Mouse (Mus musculus): ENCODE measurements around the gene Ripply2. TPM values are rescaled to one million over a fixed set of nuclear protein-coding genes. Genes with fewer than 3 reads are reported as not detected.
"Not testable (repeated sequence)": the region's sequence is repeated elsewhere in the genome, so short reads cannot be mapped to it uniquely, and the experiment has no call there.

The Ripply2 gene
- 8.5 and 8.8 TPM in 2 replicates for polyA plus RNA-seq (2014; fragmentation: Nextera tagmentation; extraction: Ambion mirVana)

- H3K36me3 ChIP-seq (replicated peaks; ENCODE audit: control insufficient read depth, insufficient read depth), result no peaks in the 10 kb centered on the region
- H3K9ac ChIP-seq, result peak within 1 kb of the TSS; percentile 78
- peak; percentile 86 for ATAC-seq (ENCODE audit: low FRiP score)
- WGBS, result under 1% methylated on average over 71 of the region's 71 CpGs
- peak within 1 kb of the TSS; percentile 63 for H3K4me3 ChIP-seq (replicated peaks; ENCODE audit: low read length)
- H3K9me3 ChIP-seq (ENCODE audit: control insufficient read depth, low read length), result no peaks in the 10 kb centered on the region
- DNase-seq (ENCODE audit: low spot score), result no peak
- peaks cover 4% of the 10 kb centered on the region; the same call in 1 of the 2 replicates for H3K27me3 ChIP-seq (ENCODE audit: control insufficient read depth, insufficient read depth, low read length)
- 0 out of 2 replicates have a peak, but pooled peaks cover 3% of the 10 kb centered on the region for H3K4me1 ChIP-seq (replicated peaks; ENCODE audit: control insufficient read depth, insufficient read depth, low read length)
- peak within 1 kb of the TSS; percentile 82 for H3K4me2 ChIP-seq (replicated peaks)
- H3K27ac ChIP-seq, result peak within 1 kb of the TSS; percentile 59
Measured at GRCm38 (mm10) chr9:87015288-87015937, at the start of gene Ripply2. Gene Ripply2 (plus strand): TSS chr9:87015537.

- not testable (repeated sequence) for H3K27ac ChIP-seq
Measured at GRCm38 (mm10) chr9:86972471-86972870, 42.9 kb upstream of the Ripply2 start.

GRCm38 (mm10) chr9:86973562-86973961 lies 41.8 kb upstream of the Ripply2 start:
- 69% methylated on average over 4 of the region's 4 CpGs for WGBS
- no peak for DNase-seq (ENCODE audit: low spot score)
- ATAC-seq (ENCODE audit: low FRiP score), result no peak

More at GRCm38 (mm10) chr9:86972471-86972870, 42.9 kb upstream of the Ripply2 start:
- H3K9me3 ChIP-seq (ENCODE audit: control insufficient read depth, low read length); H3K36me3 ChIP-seq (replicated peaks; ENCODE audit: control insufficient read depth, insufficient read depth); ATAC-seq (ENCODE audit: low FRiP score); DNase-seq (ENCODE audit: low spot score); H3K4me2 ChIP-seq (replicated peaks); H3K4me3 ChIP-seq (replicated peaks; ENCODE audit: low read length); H3K9ac ChIP-seq; H3K27me3 ChIP-seq (ENCODE audit: control insufficient read depth, insufficient read depth, low read length); H3K4me1 ChIP-seq (replicated peaks; ENCODE audit: control insufficient read depth, insufficient read depth, low read length): not testable (repeated sequence)

GRCm38 (mm10) chr9:86976896-86977295 lies 38.4 kb upstream of the Ripply2 start:
- H3K9me3 ChIP-seq (ENCODE audit: control insufficient read depth, low read length), result no peaks in the 10 kb centered on the region
- H3K36me3 ChIP-seq (replicated peaks; ENCODE audit: control insufficient read depth, insufficient read depth), result no peaks in the 10 kb centered on the region
- no peaks in the 10 kb centered on the region for H3K27me3 ChIP-seq (ENCODE audit: control insufficient read depth, insufficient read depth, low read length)
- H3K4me1 ChIP-seq (replicated peaks; ENCODE audit: control insufficient read depth, insufficient read depth, low read length), result no peaks in the 10 kb centered on the region
- WGBS, result 84% methylated on average over 4 of the region's 4 CpGs
- ATAC-seq (ENCODE audit: low FRiP score), result no peak
- no peak overlapping the region for H3K4me3 ChIP-seq (replicated peaks; ENCODE audit: low read length)
- H3K27ac ChIP-seq, result no peak overlapping the region
- no peak overlapping the region for H3K9ac ChIP-seq
- no peak for DNase-seq (ENCODE audit: low spot score)
- no peak overlapping the region for H3K4me2 ChIP-seq (replicated peaks)

More at GRCm38 (mm10) chr9:86973562-86973961, 41.8 kb upstream of the Ripply2 start:
- Histone ChIP-seq H3K27me3 (ENCODE audit: control insufficient read depth, insufficient read depth, low read length) (no peaks in the 10 kb centered on the region), H3K4me3 (replicated peaks; ENCODE audit: low read length) (no peak overlapping the region), H3K4me1 (replicated peaks; ENCODE audit: control insufficient read depth, insufficient read depth, low read length) (no peaks in the 10 kb centered on the region), H3K9ac (no peak overlapping the region), H3K9me3 (ENCODE audit: control insufficient read depth, low read length) (no peaks in the 10 kb centered on the region), H3K36me3 (replicated peaks; ENCODE audit: control insufficient read depth, insufficient read depth) (no peaks in the 10 kb centered on the region), H3K27ac (no peak overlapping the region), H3K4me2 (replicated peaks) (no peak overlapping the region)

GRCm38 (mm10) chr9:86978257-86978907 lies 37.0 kb upstream of the Ripply2 start:
- Histone ChIP-seq H3K9ac (no peak overlapping the region), H3K9me3 (ENCODE audit: control insufficient read depth, low read length) (no peaks in the 10 kb centered on the region), H3K27ac (no peak overlapping the region), H3K27me3 (ENCODE audit: control insufficient read depth, insufficient read depth, low read length) (no peaks in the 10 kb centered on the region), H3K4me2 (replicated peaks) (no peak overlapping the region), H3K4me1 (replicated peaks; ENCODE audit: control insufficient read depth, insufficient read depth, low read length) (no peaks in the 10 kb centered on the region), H3K36me3 (replicated peaks; ENCODE audit: control insufficient read depth, insufficient read depth) (no peaks in the 10 kb centered on the region), H3K4me3 (replicated peaks; ENCODE audit: low read length) (no peak overlapping the region)
- 74% methylated on average over 7 of the region's 7 CpGs for WGBS
- DNase-seq (ENCODE audit: low spot score), result no peak
- ATAC-seq (ENCODE audit: low FRiP score), result no peak

- Histone ChIP-seq H3K9ac (no peak overlapping the region), H3K27ac (no peak overlapping the region), H3K36me3 (replicated peaks; ENCODE audit: control insufficient read depth, insufficient read depth) (no peaks in the 10 kb centered on the region), H3K9me3 (ENCODE audit: control insufficient read depth, low read length) (no peaks in the 10 kb centered on the region), H3K27me3 (ENCODE audit: control insufficient read depth, insufficient read depth, low read length) (no peaks in the 10 kb centered on the region), H3K4me1 (replicated peaks; ENCODE audit: control insufficient read depth, insufficient read depth, low read length) (no peaks in the 10 kb centered on the region), H3K4me3 (replicated peaks; ENCODE audit: low read length) (no peak overlapping the region), H3K4me2 (replicated peaks) (no peak overlapping the region)
- no peak for DNase-seq (ENCODE audit: low spot score)
- ATAC-seq (ENCODE audit: low FRiP score), result no peak
Measured at GRCm38 (mm10) chr9:86980048-86980447, 35.3 kb upstream of the Ripply2 start.

GRCm38 (mm10) chr9:86980942-86981341 lies 34.4 kb upstream of the Ripply2 start:
- Histone ChIP-seq H3K4me1 (replicated peaks; ENCODE audit: control insufficient read depth, insufficient read depth, low read length) (no peaks in the 10 kb centered on the region), H3K4me3 (replicated peaks; ENCODE audit: low read length) (no peak overlapping the region), H3K4me2 (replicated peaks) (no peak overlapping the region), H3K9ac (no peak overlapping the region), H3K9me3 (ENCODE audit: control insufficient read depth, low read length) (no peaks in the 10 kb centered on the region), H3K27ac (no peak overlapping the region), H3K36me3 (replicated peaks; ENCODE audit: control insufficient read depth, insufficient read depth) (no peaks in the 10 kb centered on the region), H3K27me3 (ENCODE audit: control insufficient read depth, insufficient read depth, low read length) (no peaks in the 10 kb centered on the region)
- WGBS, result 53% methylated on average over 2 of the region's 2 CpGs
- no peak for ATAC-seq (ENCODE audit: low FRiP score)
- no peak for DNase-seq (ENCODE audit: low spot score)

GRCm38 (mm10) chr9:86981551-86981950 lies 33.8 kb upstream of the Ripply2 start:
- Histone ChIP-seq H3K27me3 (ENCODE audit: control insufficient read depth, insufficient read depth, low read length) (no peaks in the 10 kb centered on the region), H3K4me2 (replicated peaks) (no peak overlapping the region), H3K4me3 (replicated peaks; ENCODE audit: low read length) (no peak overlapping the region), H3K27ac (no peak overlapping the region), H3K9ac (no peak overlapping the region), H3K4me1 (replicated peaks; ENCODE audit: control insufficient read depth, insufficient read depth, low read length) (no peaks in the 10 kb centered on the region), H3K9me3 (ENCODE audit: control insufficient read depth, low read length) (no peaks in the 10 kb centered on the region), H3K36me3 (replicated peaks; ENCODE audit: control insufficient read depth, insufficient read depth) (no peaks in the 10 kb centered on the region)
- WGBS, result 20% methylated on average over 10 of the region's 10 CpGs
- no peak for ATAC-seq (ENCODE audit: low FRiP score)
- DNase-seq (ENCODE audit: low spot score), result no peak

GRCm38 (mm10) chr9:86984583-86984982 lies 30.8 kb upstream of the Ripply2 start:
- Histone ChIP-seq H3K4me1 (replicated peaks; ENCODE audit: control insufficient read depth, insufficient read depth, low read length) (no peaks in the 10 kb centered on the region), H3K4me3 (replicated peaks; ENCODE audit: low read length) (no peak overlapping the region), H3K9ac (no peak overlapping the region), H3K4me2 (replicated peaks) (no peak overlapping the region), H3K27me3 (ENCODE audit: control insufficient read depth, insufficient read depth, low read length) (no peaks in the 10 kb centered on the region), H3K27ac (no peak overlapping the region), H3K9me3 (ENCODE audit: control insufficient read depth, low read length) (no peaks in the 10 kb centered on the region), H3K36me3 (replicated peaks; ENCODE audit: control insufficient read depth, insufficient read depth) (no peaks in the 10 kb centered on the region)
- no peak for DNase-seq (ENCODE audit: low spot score)
- WGBS, result 82% methylated on average over 3 of the region's 3 CpGs
- ATAC-seq (ENCODE audit: low FRiP score), result no peak
